Mouse (Mus musculus): Measurements from ENCODE around the gene Zscan4c. TPM values are rescaled to one million over a fixed set of nuclear protein-coding genes. Genes with fewer than 3 reads are reported as not detected.
"Not testable (repeated sequence)": the region's sequence is repeated elsewhere in the genome, so short reads cannot be mapped to it uniquely, and the experiment has no call there.

Zscan4c gene
- total RNA-seq (2021): not detected
- long read RNA-seq: 0 reads

- not testable (repeated sequence) for DNase-seq (ENCODE audit: low spot score in 2 of 2)
Observed at GRCm38 (mm10) chr7:11005445-11005844, at the start of gene Zscan4c. Zscan4c (plus strand) TSS chr7:11005745.

Small RNA genes lying within 50 kb of the gene (microRNA-seq; reads per million reads assigned to microRNA genes)
- gene Mir297-1: 0 reads per million in 2 experiments

Other genes with a start within 250 kb of the Zscan4c start
- gene Zscan4b, start 100.7 kb upstream of the Zscan4c start, total RNA-seq (2021): not detected
- gene Zscan4-ps1, start 63.9 kb downstream of the Zscan4c start, total RNA-seq (2021): not detected
- not detected for gene Zscan4d, start 160.4 kb downstream of the Zscan4c start, total RNA-seq (2021)